Mouse (Mus musculus): Measurements from ENCODE around the gene Atp13a2. TPM values are rescaled to one million over a fixed set of nuclear protein-coding genes. Genes with fewer than 3 reads are reported as not detected.
A peak's percentile ranks its signal among the peaks of the same experiment; 100 is the strongest.

Gene Atp13a2
- polyA plus RNA-seq, 1 experiment from 2014 or later: 28.7 TPM

DNA sequence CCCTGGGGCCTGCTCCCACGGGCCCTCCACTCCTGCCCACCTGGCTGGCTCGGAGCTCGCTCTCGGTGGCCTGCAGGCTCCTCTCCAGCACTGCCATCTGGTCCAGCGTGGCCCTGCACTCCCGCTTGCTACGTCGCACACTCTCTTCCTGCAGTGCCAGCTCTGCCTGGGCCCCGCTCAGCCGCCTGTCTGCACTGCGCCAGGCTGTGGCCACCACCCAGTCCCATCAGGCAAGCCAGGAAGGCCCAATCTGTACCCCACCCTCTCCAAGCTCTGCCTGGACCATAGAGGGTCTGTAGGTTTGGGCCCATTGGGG lies 34.9 kb downstream of the Atp13a2 start:
- Histone ChIP-seq H3K9ac (ENCODE audit: low read length) (peak overlapping the region; percentile 55), H3K4me1 (ENCODE audit: control insufficient read depth, insufficient read depth, low read length) (peaks cover 21% of the 10 kb centered on the region), H3K4me2 (ENCODE audit: low read depth, severe bottlenecking) (no peak overlapping the region), H3K27ac (replicated peaks; ENCODE audit: low read depth, low read length) (peak overlapping the region; percentile 89), H3K36me3 (ENCODE audit: control insufficient read depth, insufficient read depth, low read length) (no peaks in the 10 kb centered on the region; the same call in 1 of the 2 replicates), H3K27me3 (ENCODE audit: control insufficient read depth, insufficient read depth, low read length) (no peaks in the 10 kb centered on the region), H3K9me3 (ENCODE audit: control insufficient read depth, low read length) (no peaks in the 10 kb centered on the region), H3K4me3 (ENCODE audit: low read depth, low read length) (no peak overlapping the region)
- DNase-seq (ENCODE audit: low spot score) (peak; percentile 46), ATAC-seq (ENCODE audit: insufficient number of reproducible peaks, low FRiP score, low TSS enrichment, low read depth) (no peak)
- WGBS: 72% methylated on average over 11 of the region's 11 CpGs

DNA sequence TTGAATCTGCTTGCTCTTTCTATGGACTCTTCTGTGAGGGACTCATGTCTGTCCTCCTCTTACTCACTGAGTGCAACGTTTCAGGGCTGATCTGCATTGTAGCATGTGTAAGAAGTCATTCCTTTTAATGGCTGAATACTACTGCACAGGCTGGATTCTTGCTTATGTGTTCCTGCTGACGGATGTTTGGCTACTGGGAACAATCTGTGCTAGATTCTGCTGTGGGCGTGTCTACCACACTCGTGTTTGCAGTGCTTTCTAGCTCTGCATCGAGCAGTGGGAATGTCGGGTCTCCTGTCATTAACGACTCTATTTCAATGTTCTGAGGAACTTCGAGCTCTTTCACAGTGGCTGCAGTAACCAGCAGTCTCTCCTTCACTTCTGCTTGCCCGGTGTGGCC lies 37.4 kb downstream of the Atp13a2 start:
- no peaks in the 10 kb centered on the region; the same call in 1 of the 2 replicates for H3K36me3 ChIP-seq (ENCODE audit: control insufficient read depth, insufficient read depth, low read length)
- no peaks in the 10 kb centered on the region for H3K9me3 ChIP-seq (ENCODE audit: control insufficient read depth, low read length)
- DNase-seq (ENCODE audit: low spot score) (no peak), ATAC-seq (ENCODE audit: insufficient number of reproducible peaks, low FRiP score, low TSS enrichment, low read depth) (no peak)
- no peak overlapping the region for H3K9ac ChIP-seq (ENCODE audit: low read length)
- 81% methylated on average over 9 of the region's 9 CpGs for whole genome bisulfite sequencing
- H3K27ac ChIP-seq (replicated peaks; ENCODE audit: low read depth, low read length): no peak overlapping the region
- H3K4me2 ChIP-seq (ENCODE audit: low read depth, severe bottlenecking): no peak overlapping the region
- H3K27me3 ChIP-seq (ENCODE audit: control insufficient read depth, insufficient read depth, low read length): no peaks in the 10 kb centered on the region
- H3K4me3 ChIP-seq (ENCODE audit: low read depth, low read length): no peak overlapping the region
- peaks cover 21% of the 10 kb centered on the region for H3K4me1 ChIP-seq (ENCODE audit: control insufficient read depth, insufficient read depth, low read length)

DNA sequence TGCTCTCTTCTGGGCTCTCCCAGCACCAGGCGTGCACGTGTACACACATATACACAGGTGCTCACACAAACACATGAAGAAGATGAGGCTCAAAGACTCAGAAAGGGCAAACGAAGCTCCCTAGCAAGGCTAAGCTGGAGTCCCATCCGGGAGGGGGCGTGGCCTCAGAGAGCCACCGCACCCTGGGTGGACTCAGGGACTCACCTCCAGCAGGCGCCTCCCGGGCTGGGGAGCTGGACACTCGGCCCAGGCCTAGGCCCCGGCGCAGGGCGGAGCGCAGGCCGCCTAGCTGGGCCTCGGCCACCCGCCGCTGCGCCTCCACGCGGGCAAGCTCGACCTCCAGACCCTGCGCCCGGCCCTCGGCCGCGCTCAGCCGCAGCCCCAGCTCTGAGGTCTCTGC lies 38.3 kb downstream of the Atp13a2 start:
- Histone ChIP-seq H3K36me3 (ENCODE audit: control insufficient read depth, insufficient read depth, low read length) (no peaks in the 10 kb centered on the region; the same call in 1 of the 2 replicates), H3K27ac (replicated peaks; ENCODE audit: low read depth, low read length) (no peak overlapping the region), H3K4me1 (ENCODE audit: control insufficient read depth, insufficient read depth, low read length) (peaks cover 20% of the 10 kb centered on the region), H3K9ac (ENCODE audit: low read length) (no peak overlapping the region), H3K4me2 (ENCODE audit: low read depth, severe bottlenecking) (no peak overlapping the region), H3K9me3 (ENCODE audit: control insufficient read depth, low read length) (no peaks in the 10 kb centered on the region), H3K27me3 (ENCODE audit: control insufficient read depth, insufficient read depth, low read length) (no peaks in the 10 kb centered on the region), H3K4me3 (ENCODE audit: low read depth, low read length) (no peak overlapping the region)
- no peak for DNase-seq (ENCODE audit: low spot score)
- 71% methylated on average over 27 of the region's 27 CpGs for WGBS
- no peak for ATAC-seq (ENCODE audit: insufficient number of reproducible peaks, low FRiP score, low TSS enrichment, low read depth)

DNA sequence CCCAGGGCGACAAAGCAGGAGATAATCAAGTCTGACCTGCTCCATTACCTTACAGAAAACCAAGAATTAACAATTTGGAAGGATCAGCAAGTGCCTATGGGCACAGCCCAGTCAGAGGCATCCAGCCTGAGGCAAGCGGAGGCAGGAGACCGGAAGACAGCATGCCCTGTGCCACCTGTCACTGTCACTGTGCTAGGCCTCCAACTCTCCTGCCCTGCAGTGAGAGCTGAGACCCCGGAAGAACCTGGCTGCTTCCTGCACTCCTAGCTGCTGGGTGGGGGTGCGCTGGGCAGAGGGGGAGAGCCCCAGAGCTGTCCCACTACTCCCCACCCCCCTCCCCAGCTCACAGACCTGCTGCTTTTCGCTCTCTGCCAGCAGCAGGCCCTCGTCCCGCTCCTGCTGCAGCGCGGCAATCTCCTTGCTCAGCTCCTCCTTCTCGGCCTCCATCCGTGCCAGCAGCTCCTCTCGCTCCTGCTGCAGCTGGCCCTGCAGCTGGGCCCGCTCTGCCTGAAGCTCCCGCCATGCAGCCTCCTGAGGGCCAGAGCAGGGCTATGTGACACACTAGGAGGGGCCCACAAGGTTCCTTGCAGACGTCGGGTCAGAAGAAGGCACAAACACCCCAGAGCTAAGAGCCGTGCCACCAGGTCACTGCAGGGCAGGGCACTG lies 44.0 kb downstream of the Atp13a2 start:
- H3K9me3 ChIP-seq (ENCODE audit: control insufficient read depth, low read length): no peaks in the 10 kb centered on the region
- 90% methylated on average over 18 of the region's 18 CpGs for WGBS
- H3K4me1 ChIP-seq (ENCODE audit: control insufficient read depth, insufficient read depth, low read length): no peaks in the 10 kb centered on the region
- DNase-seq (ENCODE audit: low spot score) (no peak), ATAC-seq (ENCODE audit: insufficient number of reproducible peaks, low FRiP score, low TSS enrichment, low read depth) (no peak)
- no peak overlapping the region for H3K4me3 ChIP-seq (ENCODE audit: low read depth, low read length)
- no peak overlapping the region for H3K27ac ChIP-seq (replicated peaks; ENCODE audit: low read depth, low read length)
- H3K36me3 ChIP-seq (ENCODE audit: control insufficient read depth, insufficient read depth, low read length): peaks cover 4% of the 10 kb centered on the region; the same call in 1 of the 2 replicates
- no peak overlapping the region for H3K4me2 ChIP-seq (ENCODE audit: low read depth, severe bottlenecking)
- H3K27me3 ChIP-seq (ENCODE audit: control insufficient read depth, insufficient read depth, low read length): no peaks in the 10 kb centered on the region
- H3K9ac ChIP-seq (ENCODE audit: low read length): 0 out of 2 replicates have a peak overlapping the region, but pooled peaks have one; percentile 13

DNA sequence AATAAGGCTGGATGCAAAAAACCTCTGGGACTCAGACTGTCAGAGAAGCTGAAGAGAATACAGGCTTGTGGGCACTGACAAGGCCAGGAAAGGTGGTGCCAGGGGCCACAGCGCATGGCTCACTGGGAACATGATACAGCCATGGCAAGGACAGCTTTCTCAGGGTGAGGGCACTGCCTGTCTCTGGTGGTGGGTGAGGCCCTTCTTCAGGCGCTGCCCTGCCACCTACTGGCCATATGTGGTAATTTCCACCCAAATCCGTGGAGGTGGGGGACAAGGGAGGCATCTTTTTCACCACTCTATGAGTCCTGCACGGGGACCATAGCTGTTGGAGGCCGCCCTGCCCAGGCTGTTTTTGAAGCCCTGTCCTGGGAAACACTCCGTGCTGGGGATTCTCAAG lies 45.1 kb downstream of the Atp13a2 start:
- no peak overlapping the region for H3K4me3 ChIP-seq (ENCODE audit: low read depth, low read length)
- H3K4me1 ChIP-seq (ENCODE audit: control insufficient read depth, insufficient read depth, low read length): no peaks in the 10 kb centered on the region
- no peak overlapping the region for H3K27ac ChIP-seq (replicated peaks; ENCODE audit: low read depth, low read length)
- ATAC-seq (ENCODE audit: insufficient number of reproducible peaks, low FRiP score, low TSS enrichment, low read depth) (no peak), DNase-seq (ENCODE audit: low spot score) (peak; percentile 84)
- WGBS: 18% methylated on average over 6 of the region's 6 CpGs
- no peaks in the 10 kb centered on the region for H3K27me3 ChIP-seq (ENCODE audit: control insufficient read depth, insufficient read depth, low read length)
- H3K4me2 ChIP-seq (ENCODE audit: low read depth, severe bottlenecking): no peak overlapping the region
- no peak overlapping the region; the same call in 1 of the 2 replicates for H3K9ac ChIP-seq (ENCODE audit: low read length)
- peaks cover 4% of the 10 kb centered on the region; the same call in 1 of the 2 replicates for H3K36me3 ChIP-seq (ENCODE audit: control insufficient read depth, insufficient read depth, low read length)
- H3K9me3 ChIP-seq (ENCODE audit: control insufficient read depth, low read length): no peaks in the 10 kb centered on the region

DNA sequence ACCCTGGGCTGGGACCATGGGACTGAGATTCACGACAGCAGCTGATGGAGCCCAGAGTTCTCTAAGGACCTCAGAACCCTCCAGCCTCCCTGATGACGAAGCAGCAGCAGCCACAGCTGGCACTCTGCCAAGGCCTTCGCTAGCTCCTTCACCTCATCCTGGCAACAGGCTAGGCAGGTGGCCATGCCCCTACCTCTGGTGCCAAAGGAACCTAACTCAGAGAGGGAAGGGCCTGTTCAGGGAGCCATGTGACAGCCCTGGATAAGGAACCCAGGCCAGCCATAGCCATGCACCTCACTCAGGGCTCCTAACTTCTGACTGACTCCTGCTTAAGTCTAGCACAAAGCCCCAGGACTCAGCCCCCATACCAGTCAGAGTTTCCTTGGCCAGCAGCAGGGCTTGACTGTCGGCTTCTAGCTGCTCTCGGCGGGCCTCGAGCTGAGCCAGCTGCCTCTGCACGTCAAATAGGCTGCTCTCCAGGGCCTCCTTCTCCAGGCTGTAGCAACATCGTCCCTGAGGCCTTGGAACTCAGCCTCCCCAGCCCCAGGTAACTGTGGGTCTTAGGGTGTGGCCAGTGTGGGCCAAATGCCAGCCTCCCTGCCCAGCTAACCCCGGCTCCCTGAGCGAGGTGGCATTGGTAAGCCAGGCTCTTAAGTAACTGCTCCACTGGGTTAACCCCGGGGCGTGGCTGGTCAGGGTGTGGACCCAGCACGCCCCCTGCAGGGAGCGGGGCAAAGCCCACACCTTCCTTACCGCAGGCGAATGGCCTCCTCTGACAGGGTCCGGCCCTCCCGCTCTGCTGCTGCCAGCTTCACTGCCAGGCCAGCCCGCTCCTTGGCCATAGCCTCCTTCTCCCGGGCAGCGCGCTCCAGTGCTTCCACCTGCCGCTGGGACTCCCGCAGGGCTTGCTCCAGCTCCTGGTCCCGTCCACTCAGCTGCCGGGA lies 47.2 kb downstream of the Atp13a2 start:
- DNase-seq (ENCODE audit: low spot score): no peak
- no peak overlapping the region for H3K9ac ChIP-seq (ENCODE audit: low read length)
- 86% methylated on average over 27 of the region's 27 CpGs for WGBS

DNA sequence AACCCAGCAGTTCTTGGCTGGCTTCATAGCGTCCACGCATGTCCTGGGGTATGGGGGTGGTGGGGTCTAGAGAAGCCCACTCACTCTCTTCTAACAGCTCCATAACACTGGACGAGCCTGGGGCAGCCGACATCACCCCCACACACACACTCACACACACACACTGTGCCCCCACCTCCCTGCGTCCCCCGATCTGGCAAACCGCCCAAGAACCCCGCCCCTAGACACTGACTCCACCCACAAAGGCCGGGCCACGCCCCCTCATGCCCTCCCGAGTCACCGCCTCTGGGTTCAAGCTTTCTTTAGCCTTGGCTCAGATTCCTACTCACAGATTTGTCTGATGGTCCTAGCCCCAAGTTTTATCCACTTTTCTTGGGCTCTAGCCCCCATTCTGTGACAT lies 54.4 kb downstream of the Atp13a2 start:
- whole genome bisulfite sequencing: 50% methylated on average over 12 of the region's 12 CpGs
- no peak for ATAC-seq (ENCODE audit: insufficient number of reproducible peaks, low FRiP score, low TSS enrichment, low read depth)

More for the DNA sequence above, 47.2 kb downstream of the Atp13a2 start:
- no peaks in the 10 kb centered on the region for H3K27me3 ChIP-seq (ENCODE audit: control insufficient read depth, insufficient read depth, low read length)
- H3K9me3 ChIP-seq (ENCODE audit: control insufficient read depth, low read length): no peaks in the 10 kb centered on the region
- H3K4me2 ChIP-seq (ENCODE audit: low read depth, severe bottlenecking): no peak overlapping the region
- H3K4me1 ChIP-seq (ENCODE audit: control insufficient read depth, insufficient read depth, low read length): no peaks in the 10 kb centered on the region
- ATAC-seq (ENCODE audit: insufficient number of reproducible peaks, low FRiP score, low TSS enrichment, low read depth): no peak
- H3K36me3 ChIP-seq (ENCODE audit: control insufficient read depth, insufficient read depth, low read length): peaks cover 8% of the 10 kb centered on the region; the same call in 1 of the 2 replicates
- H3K27ac ChIP-seq (replicated peaks; ENCODE audit: low read depth, low read length): no peak overlapping the region
- no peak overlapping the region for H3K4me3 ChIP-seq (ENCODE audit: low read depth, low read length)

DNA sequence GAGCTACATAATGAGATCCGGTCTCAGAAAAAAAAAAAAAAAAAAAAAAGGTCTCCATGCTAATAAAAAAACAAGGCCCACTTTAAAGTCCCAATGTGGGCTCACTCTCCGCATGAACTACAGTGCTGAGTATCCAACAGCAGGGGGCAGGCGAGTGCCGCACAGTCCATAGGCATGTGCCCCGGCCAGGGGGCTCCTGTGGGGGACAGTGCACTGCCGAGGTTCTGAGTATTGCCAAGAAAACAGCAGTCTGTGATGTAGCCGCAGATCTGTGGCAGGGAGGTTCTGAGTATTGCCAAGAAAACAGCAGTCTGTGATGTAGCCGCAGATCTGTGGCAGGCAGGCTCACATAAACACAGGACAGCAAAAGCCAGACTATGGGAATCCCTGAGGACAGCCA lies 58.1 kb downstream of the Atp13a2 start:
- no peak overlapping the region for H3K27ac ChIP-seq (replicated peaks; ENCODE audit: low read depth, low read length)
- H3K9me3 ChIP-seq (ENCODE audit: control insufficient read depth, low read length): no peaks in the 10 kb centered on the region
- H3K9ac ChIP-seq (ENCODE audit: low read length): no peak overlapping the region
- H3K27me3 ChIP-seq (ENCODE audit: control insufficient read depth, insufficient read depth, low read length): no peaks in the 10 kb centered on the region
- peaks cover 12% of the 10 kb centered on the region; the same call in 1 of the 2 replicates for H3K36me3 ChIP-seq (ENCODE audit: control insufficient read depth, insufficient read depth, low read length)
- H3K4me2 ChIP-seq (ENCODE audit: low read depth, severe bottlenecking): no peak overlapping the region
- 25% methylated on average over 8 of the region's 8 CpGs for WGBS
- ATAC-seq (ENCODE audit: insufficient number of reproducible peaks, low FRiP score, low TSS enrichment, low read depth) (no peak), DNase-seq (ENCODE audit: low spot score) (peak; percentile 83)
- no peak overlapping the region for H3K4me3 ChIP-seq (ENCODE audit: low read depth, low read length)
- no peaks in the 10 kb centered on the region for H3K4me1 ChIP-seq (ENCODE audit: control insufficient read depth, insufficient read depth, low read length)

More for the DNA sequence above, 54.4 kb downstream of the Atp13a2 start:
- H3K4me3 ChIP-seq (ENCODE audit: low read depth, low read length): no peak overlapping the region
- H3K36me3 ChIP-seq (ENCODE audit: control insufficient read depth, insufficient read depth, low read length): peaks cover 14% of the 10 kb centered on the region; the same call in 1 of the 2 replicates
- H3K9ac ChIP-seq (ENCODE audit: low read length): no peak overlapping the region
- H3K27ac ChIP-seq (replicated peaks; ENCODE audit: low read depth, low read length): no peak overlapping the region
- H3K9me3 ChIP-seq (ENCODE audit: control insufficient read depth, low read length): no peaks in the 10 kb centered on the region
- H3K4me1 ChIP-seq (ENCODE audit: control insufficient read depth, insufficient read depth, low read length): no peaks in the 10 kb centered on the region
- no peaks in the 10 kb centered on the region for H3K27me3 ChIP-seq (ENCODE audit: control insufficient read depth, insufficient read depth, low read length)
- no peak for DNase-seq (ENCODE audit: low spot score)
- H3K4me2 ChIP-seq (ENCODE audit: low read depth, severe bottlenecking): no peak overlapping the region
